Mouse (Mus musculus): ENCODE results near the gene Snx9.

DNA sequence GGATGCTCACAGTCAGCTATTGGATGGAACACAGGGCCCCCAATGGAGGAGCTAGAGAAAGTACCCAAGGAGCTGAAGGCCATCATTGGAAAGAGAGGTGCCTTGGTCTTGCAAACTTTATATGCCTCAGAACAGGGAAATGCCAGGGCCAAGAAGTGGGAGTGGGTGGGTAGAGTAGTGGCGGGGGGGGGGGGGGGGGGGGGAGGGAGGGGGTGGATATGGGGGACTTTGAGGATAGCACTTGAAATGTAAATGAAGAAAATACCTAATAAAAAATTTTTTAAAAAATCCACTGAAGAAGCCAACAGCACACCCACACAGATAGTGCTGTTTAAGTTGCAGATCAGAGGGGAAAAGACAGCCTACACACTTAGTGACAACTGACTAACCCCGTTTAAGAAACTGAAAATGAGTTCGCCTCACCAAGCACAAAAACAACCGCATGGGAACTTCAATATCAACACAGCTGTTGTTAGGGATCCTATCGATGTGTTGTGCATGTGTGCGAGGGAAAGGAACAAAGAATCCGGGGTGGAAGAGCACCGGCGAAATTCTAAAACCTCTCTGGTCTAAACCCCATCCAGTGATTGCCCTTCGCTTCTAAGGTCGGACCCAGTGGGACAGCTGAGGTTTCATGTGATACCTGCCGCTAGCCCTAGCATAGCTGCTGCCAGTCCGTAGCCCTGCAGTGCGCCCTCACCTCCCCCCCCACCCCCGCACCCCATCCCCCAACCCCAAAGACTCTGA, 13.1 kb upstream of the Snx9 start:
- no peak for TF ChIP-seq RAD21 (IDR thresholded peaks at IDR 0.05; ENCODE audit: low read depth, low read length)
- TF ChIP-seq ZMIZ1 (IDR thresholded peaks at IDR 0.05; ENCODE audit: low read depth, low read length) = no peak
- TF ChIP-seq CTCF (IDR thresholded peaks at IDR 0.05 in 2 of 3, conservative IDR thresholded peaks at IDR 0.05 in 1 of 3; ENCODE audit: control insufficient read depth in 1 of 3, insufficient read depth in 1 of 3, low read depth in 2 of 3, low read length in 3 of 3, poor library complexity in 1 of 3, severe bottlenecking in 1 of 3) = no peak
- TF ChIP-seq CHD2 (IDR thresholded peaks at IDR 0.05; ENCODE audit: low read length) = no peak
